Mouse (Mus musculus) ovary, postnatal 36 days (tissue): ENCODE results near the gene Tbpl1.

Source experiments
- DNase-seq: peaks from one replicate; pipeline ENCODE4 v3.0.0; 2022; ENCODE audit warnings: low spot score, mixed read lengths

Gene Tbpl1

DNA sequence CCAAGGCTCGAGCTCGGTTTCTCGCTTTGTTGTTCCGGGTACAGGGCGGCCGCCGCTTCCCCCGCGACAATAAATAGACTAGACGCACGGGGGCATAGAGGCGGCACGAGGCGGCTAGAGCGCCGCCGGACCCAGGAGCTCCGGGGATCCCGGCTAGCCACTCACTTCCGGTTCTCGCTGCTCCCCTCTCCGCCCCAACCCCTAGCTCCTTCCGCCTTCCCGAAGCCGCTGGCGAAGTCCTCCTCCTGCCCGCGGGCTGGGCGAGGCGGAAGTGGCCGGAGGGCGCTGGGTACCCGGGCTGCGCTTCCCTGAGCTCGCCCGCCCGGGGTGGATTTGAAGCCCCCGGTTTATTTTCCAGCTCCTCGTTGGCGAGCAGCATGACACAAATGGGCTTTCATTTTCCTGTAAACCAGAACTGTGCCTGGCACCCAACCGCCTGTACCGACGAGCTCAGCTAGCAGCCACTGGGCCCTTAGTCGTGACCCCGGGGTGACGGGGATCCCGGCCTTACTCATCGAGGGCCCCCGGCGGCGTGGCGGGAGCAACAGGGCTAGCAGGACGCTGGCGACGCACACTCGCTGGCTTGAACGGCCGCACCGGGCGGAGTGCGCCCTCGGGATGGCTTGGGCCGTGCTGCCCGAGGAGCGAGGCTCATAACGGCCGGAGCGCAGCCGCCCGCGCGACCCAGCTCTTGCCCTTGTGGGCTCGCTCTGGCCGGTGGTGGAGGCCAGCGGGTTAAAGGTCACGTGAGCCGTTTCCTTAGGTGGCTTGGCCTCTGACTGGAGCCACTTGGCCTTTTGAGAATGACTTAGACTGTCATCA is at the start of gene Tbpl1:
Gene Tbpl1, minus strand, starts transcription at position 667 of the 822 bp plus-strand sequence.
- peak; percentile 96 for DNase-seq

DNA sequence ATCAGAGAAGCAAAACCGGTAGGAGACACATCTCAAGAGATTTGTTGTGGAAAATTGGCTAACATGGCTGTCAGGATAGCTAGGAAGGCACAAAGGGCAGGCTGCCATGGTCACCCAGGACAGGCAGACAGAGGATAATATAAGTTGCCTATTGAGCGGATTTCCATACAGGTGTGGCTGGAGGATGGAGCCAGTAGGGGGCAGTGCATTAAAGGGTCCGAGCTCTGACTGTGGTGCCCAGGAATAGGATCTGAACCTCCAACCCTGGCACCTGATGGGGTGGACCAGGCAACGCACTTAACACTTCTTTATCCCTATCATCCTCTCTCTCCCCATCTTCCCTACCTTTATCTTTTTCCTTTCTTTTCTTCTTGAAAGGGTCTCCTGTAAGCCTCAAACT is 49.7 kb upstream of the Tbpl1 start:
- DNase-seq, result no peak

- peak; percentile 23 for DNase-seq
Measured at GRCm38 (mm10) chr10:22777939-22778338, 46.2 kb upstream of the Tbpl1 start.

- peak; percentile 23 for DNase-seq
Measured at GRCm38 (mm10) chr10:22776007-22776698, 44.4 kb upstream of the Tbpl1 start.

- no peak for DNase-seq
Measured at GRCm38 (mm10) chr10:22775456-22775855, 43.7 kb upstream of the Tbpl1 start.

GRCm38 (mm10) chr10:22774626-22775025 is 42.9 kb upstream of the Tbpl1 start:
- no peak for DNase-seq

DNA sequence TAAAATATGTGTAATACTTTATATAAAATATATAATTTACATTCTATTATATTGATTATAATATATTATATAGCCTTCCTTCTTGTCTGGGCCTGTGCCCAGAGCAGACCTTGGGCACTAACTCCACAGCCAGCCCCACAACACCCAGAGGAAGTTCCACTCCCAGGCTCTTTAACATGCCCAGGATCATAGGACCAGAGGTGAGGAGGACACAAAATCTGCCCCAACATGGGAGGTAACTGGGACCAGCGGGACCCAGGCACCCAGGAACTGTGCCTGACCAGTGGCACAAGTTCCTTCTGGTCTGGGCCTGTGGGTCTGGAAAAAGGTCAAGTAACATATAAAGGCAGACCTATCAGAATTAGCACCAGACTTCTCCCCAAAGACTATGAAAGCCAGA is 22.5 kb upstream of the Tbpl1 start:
- no peak for DNase-seq

GRCm38 (mm10) chr10:22751175-22751682 is 19.5 kb upstream of the Tbpl1 start:
- no peak for DNase-seq

DNA sequence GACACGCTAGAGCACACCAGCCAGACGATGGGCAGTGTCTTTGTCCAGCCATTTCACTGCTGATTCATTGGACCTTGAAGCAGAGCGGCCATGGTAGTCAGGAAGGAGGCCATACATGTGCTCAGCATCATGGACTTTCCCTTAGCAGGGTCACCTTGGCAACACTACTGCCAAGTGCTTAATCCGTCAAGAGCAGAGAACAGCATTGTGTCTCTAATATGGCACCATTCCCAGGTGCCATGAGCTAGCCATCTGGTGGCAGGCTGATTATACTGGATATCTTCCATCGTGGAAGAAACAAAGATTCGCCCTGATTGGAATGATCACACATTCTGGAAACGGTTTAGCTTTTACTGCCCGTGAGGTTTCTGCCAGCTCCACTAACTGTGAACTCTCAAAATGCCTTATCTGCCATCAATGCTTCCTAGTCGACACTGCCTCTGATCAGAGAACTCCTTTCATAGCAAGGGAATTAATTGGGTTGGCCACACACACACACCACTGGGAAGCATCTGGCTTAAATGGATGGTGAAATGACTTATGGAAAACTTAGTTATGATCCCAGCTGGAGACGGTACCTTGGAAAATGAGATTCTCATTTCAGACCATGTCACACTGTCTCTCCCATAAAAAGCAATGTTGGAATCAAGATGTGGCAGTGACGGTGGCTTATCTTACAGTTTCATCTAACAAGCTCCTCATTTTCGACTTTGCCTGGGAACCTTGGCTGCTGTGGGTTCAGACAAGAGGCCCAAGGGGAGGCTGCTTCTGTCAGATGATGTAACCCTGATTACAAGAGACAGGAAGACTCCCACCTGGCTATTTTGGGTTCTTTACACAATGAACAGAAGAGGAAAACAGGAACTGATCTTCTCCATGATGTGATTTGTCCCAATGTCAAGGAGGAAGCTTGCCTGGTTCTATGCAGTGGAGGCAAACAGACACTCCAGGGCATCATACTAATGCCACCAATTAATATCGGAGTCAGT is 14.9 kb upstream of the Tbpl1 start:
- DNase-seq, result no peak

GRCm38 (mm10) chr10:22745922-22746321 is 14.2 kb upstream of the Tbpl1 start:
- no peak for DNase-seq

DNA sequence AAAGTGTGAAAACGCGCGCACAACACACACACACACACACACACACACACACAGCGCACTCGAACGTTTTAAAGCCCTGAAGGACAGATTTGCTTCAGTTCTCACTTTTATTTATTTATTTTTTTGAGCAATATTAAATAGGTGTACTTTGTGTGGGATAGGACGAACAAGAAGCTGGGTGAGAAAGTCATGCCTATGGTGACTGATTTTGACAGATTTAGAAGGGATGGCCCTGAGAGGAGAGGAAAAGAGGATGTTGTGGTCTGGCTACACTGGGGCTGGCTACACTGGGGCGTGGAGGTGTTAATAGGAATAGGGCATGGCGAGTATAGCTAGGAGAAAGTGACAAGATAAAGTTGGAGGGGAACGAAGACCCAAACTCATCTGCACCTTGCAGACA is 443 bp upstream of the Tbpl1 start:
- no peak for DNase-seq

- no peak for DNase-seq
Measured at GRCm38 (mm10) chr10:22730992-22731271, 806 bp downstream of the Tbpl1 start.

DNA sequence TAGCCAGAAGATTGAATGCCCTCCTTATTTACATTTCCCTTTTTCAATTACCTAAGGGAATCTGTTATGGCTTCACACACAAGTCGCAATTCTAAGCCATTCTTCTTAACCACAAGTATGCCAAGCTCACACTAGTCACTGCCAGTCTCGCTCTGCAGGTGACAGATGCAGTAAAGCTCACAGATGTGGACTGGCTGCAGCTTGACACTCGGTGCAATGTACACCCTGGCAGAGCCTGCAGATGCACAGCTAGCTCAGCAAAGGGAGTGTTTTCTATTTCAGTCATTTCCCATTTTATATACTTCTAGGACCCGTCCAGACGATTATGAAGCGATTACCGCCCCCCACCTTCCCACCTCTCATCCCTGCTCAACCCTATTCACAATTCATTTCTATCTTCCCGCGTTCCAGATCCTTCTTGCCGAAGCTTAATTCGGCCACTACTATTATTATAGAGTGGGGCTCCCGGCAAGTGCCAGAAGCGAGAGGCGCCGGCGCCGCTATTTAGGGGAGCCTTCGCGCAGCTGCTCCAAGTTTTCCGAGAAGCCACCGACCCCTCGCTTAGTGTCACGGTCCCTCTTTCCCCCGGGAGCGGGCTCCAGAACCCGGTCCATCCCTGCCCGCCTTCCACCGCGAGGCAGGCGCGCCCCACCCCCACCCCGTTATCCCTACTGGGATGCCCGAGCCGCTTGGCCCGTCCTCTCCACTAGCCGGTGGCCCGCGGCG is 1.3 kb downstream of the Tbpl1 start:
- DNase-seq, result no peak

DNA sequence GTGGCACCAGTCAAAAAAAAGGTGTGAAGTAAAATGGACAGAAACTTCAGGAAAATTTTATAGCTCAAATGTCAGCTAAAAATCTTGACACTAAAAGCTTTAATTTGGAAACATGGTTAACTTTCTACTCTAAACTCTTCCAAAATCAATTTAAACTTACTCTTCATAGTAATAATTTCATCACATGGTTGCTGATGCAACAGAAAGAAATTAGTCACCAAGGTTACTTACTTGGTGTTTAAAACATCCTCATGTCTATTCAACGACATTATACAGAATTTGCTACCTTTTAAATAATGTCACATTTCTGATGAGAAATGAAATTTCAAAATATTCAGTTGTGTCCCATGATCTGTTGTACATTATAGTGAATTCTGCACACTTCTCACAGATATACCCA is 3.5 kb downstream of the Tbpl1 start:
- DNase-seq, result no peak

GRCm38 (mm10) chr10:22726295-22726694 is 5.4 kb downstream of the Tbpl1 start:
- DNase-seq, result no peak

- no peak for DNase-seq
Measured at GRCm38 (mm10) chr10:22725166-22725565, 6.6 kb downstream of the Tbpl1 start.

- no peak for DNase-seq
Measured at GRCm38 (mm10) chr10:22720781-22721529, 10.8 kb downstream of the Tbpl1 start.

- no peak for DNase-seq
Measured at GRCm38 (mm10) chr10:22718475-22718874, 13.3 kb downstream of the Tbpl1 start.

GRCm38 (mm10) chr10:22714520-22714919 is 17.2 kb downstream of the Tbpl1 start:
- no peak for DNase-seq

DNA sequence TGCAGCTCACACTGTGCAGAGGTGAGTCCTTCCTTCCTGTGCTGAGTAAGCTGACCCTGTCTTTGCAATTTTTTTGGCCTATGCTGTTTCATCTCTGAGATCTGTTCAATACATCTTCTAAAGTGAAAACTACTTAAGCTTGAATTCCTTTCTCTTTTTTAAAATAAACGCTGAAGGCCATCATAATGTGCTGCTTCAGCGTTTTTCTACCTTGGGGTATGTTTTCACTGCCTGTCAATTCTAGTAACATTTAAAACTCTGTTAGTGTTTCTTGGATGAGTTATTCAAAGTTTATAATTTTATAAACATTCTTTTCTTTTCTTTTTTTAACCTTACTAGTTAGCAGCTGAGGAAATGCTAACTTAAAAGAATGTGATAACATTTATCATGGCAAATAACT is 18.8 kb downstream of the Tbpl1 start:
- DNase-seq, result no peak
